Mouse (Mus musculus): ENCODE data around the gene Cog4.

Gene Cog4

GRCm38 (mm10) chr8:110846405-110847170, at the start of gene Cog4, which contains the start of gene Sf3b3:
Gene Cog4 (plus strand): TSS chr8:110846600.
Gene Sf3b3 (minus strand): TSS chr8:110846787.
- DNase-seq (ENCODE audit: low read depth, low spot score), result peak; percentile 90

GRCm38 (mm10) chr8:110797086-110797485, 49.3 kb upstream of the Cog4 start:
- DNase-seq (ENCODE audit: low read depth, low spot score), result no peak

DNA sequence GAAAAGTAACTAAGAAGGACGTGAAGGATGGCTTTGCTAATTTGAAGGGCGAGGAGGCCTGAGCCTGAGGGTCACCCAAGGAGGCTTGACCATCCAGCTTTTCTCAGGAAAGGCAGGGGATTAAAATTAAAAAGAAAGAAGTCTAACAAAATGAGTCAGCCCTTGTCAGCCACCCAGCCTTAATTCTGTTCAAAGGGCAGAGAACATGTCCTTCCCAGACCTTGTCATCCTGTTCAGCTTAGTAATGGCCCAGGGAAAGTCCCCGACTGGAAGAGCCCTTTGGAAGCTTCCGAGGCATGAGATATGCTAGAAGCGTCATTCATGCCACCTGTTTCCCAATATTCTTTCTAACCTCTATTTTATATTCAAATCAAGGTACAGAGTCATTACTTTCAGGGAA, 43.4 kb upstream of the Cog4 start:
- DNase-seq (ENCODE audit: low read depth, low spot score), result no peak

GRCm38 (mm10) chr8:110803856-110804255, 42.5 kb upstream of the Cog4 start:
- no peak for DNase-seq (ENCODE audit: low read depth, low spot score)

- DNase-seq (ENCODE audit: low read depth, low spot score), result no peak
Measured at GRCm38 (mm10) chr8:110804825-110805514, 41.4 kb upstream of the Cog4 start.

DNA sequence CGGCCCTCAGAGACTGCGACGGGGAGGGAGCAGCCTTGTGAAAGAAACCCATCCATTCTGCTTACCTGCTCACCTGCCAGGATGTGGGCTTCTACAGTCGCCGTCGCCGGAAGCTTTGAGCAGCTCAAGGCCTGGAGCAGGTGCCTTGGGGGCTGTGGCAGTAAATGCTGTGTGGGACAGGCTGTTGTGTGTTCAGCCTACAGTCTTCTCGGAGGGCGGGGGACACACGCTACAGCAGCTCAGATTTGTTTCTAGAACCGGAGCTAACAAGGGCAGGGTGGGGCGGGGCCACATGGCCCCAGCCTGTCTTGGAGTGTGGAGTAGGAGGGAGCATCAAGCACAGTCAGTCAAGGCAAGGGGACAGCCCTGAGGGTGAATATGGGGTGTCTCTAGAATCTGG, 40.7 kb upstream of the Cog4 start, which contains the start of gene Il34:
Il34 (minus strand) TSS at position 256 of the 400 bp plus-strand sequence.
- no peak for DNase-seq (ENCODE audit: low read depth, low spot score)

- no peak for DNase-seq (ENCODE audit: low read depth, low spot score)
Measured at GRCm38 (mm10) chr8:110806146-110806545, 40.3 kb upstream of the Cog4 start.

- DNase-seq (ENCODE audit: low read depth, low spot score), result peak; percentile 47
Measured at GRCm38 (mm10) chr8:110808495-110809472, 37.6 kb upstream of the Cog4 start.

DNA sequence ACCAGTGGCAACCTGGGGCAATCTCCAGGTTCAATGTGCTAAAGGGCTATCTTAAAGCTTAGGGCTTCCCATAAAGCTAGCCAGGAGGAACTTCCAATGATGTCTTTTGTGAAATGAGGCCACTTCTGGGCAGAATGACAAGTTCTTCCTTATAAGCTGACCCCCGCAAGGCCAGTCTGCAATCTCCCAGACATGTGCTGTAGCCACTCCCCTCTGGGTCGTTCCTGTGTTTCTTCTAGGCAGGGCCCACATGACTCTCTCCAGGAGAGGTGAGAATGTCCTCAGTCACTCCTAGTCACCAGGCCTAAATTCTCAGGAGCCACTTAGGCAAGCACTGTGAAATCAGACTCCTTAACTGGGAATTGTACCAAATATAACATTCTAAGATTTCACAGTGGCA, 36.6 kb upstream of the Cog4 start:
- no peak for DNase-seq (ENCODE audit: low read depth, low spot score)

DNA sequence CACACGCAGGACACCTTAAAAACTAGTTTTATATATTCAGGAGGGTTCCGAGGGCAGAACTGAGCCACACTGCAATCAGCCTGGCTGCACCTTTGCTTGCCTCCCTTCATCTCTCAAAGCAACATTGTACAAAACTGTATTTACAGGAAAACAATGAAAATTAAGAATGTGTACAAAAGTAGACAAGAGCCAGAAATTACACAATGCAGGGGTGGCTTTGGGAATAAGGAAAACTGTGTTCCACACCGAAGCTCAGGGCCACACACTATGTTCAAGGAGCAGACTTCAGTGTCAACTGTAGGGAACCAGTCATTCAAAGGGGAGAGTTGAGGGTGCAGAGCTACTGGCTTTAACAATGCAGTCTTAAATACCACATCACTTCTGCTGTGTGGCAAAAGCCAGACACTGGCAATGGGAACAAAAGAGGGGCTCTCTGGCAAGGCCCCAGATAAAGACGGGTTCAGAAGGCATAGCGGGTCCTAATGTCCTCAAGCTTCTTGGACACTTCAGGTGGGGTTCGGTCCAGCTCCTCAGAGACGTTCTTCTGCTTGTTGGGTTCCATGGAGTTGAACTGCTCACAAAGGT, 35.8 kb upstream of the Cog4 start:
- no peak for DNase-seq (ENCODE audit: low read depth, low spot score)

DNA sequence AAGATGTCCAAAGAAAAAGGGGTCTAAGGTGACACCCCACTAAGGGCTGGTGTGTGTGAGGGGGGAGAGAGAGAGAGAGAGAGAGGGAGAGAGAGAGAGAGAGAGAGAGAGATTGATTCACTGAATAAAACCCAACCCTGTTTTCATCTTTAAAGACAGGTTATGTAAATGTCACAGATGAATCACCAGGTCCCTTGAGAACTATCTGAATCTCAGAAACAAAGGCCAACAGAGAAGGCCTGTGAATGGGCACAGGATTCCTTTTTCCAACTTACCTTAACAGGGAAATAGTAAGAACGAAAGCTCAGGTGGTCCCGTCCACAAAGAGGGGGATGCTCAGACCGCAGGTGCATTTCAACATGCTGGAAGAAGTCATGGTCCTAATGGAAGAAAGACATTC, 35.3 kb upstream of the Cog4 start:
- no peak for DNase-seq (ENCODE audit: low read depth, low spot score)

GRCm38 (mm10) chr8:110811793-110812192, 34.6 kb upstream of the Cog4 start:
- DNase-seq (ENCODE audit: low read depth, low spot score), result no peak

GRCm38 (mm10) chr8:110812349-110813080, 33.9 kb upstream of the Cog4 start:
- no peak for DNase-seq (ENCODE audit: low read depth, low spot score)

- DNase-seq (ENCODE audit: low read depth, low spot score), result no peak
Measured at GRCm38 (mm10) chr8:110813081-110813812, 33.2 kb upstream of the Cog4 start.

DNA sequence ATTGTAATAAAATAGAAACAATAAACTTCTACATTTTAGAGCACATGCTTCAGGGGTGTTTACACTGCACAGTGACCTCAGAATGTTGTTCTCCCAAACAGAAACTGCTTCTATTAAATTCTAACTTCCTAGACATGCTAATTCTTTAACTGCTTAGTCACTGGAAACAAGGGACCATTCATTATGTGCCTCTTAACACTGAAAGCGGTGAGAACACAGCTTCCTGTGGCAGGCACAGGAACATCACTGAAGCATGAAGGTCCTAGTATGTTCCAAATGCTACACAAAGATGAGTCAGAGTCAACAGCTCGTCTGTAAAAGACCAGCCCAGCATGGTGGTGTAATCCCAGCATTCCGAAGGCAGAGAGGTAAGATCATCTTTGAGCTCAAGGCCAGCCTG, 31.1 kb upstream of the Cog4 start:
- DNase-seq (ENCODE audit: low read depth, low spot score), result no peak

- DNase-seq (ENCODE audit: low read depth, low spot score), result no peak
Measured at GRCm38 (mm10) chr8:110816990-110817389, 29.4 kb upstream of the Cog4 start.

DNA sequence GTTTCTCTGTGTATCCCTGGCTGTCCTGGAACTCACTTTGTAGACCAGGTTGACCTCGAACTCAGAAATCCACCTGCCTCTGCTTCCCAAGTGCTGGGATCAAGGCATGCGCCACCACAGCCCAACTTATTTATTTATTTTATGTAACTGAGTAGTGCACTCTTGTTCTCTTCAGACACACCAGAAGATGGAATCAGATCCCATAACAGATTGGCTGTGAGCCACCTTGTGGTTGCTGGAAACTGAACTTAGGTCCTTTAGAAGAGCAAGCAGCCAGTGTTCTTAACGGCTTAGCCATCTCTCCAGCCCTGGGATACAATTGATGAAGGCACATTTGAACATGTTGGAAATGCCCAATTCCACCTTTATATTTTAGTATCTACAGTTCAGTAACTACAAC, 27.8 kb upstream of the Cog4 start:
- no peak for DNase-seq (ENCODE audit: low read depth, low spot score)

DNA sequence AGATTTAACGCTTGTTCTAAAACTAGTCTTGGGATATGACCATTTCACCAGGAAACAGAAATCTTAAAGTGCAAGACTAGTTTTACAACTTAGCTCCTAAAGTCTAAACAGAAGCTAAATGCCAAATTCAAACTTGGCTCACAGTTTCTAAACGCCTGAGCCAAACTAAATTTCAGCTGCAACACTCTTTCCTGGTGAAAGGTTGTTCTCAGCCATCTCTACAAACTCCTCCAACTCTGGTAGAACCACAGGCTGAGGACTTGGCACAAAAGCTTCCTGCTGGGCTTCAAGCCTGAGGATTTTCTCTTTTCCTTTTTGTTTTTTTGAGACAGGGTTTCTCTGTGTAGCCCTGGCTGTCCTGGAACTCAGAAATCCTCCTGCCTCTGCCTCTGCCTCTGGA, 26.1 kb upstream of the Cog4 start:
- DNase-seq (ENCODE audit: low read depth, low spot score), result no peak

- DNase-seq (ENCODE audit: low read depth, low spot score), result no peak
Measured at GRCm38 (mm10) chr8:110821960-110822359, 24.4 kb upstream of the Cog4 start.

- no peak for DNase-seq (ENCODE audit: low read depth, low spot score)
Measured at GRCm38 (mm10) chr8:110824861-110825260, 21.5 kb upstream of the Cog4 start.
